Mouse (Mus musculus): ENCODE results near the gene Rbms3. TPM values are rescaled to one million over a fixed set of nuclear protein-coding genes. Genes with fewer than 3 reads are reported as not detected.

Gene Rbms3
- polyA plus RNA-seq, 1 experiment, result 16.5 TPM

DNA sequence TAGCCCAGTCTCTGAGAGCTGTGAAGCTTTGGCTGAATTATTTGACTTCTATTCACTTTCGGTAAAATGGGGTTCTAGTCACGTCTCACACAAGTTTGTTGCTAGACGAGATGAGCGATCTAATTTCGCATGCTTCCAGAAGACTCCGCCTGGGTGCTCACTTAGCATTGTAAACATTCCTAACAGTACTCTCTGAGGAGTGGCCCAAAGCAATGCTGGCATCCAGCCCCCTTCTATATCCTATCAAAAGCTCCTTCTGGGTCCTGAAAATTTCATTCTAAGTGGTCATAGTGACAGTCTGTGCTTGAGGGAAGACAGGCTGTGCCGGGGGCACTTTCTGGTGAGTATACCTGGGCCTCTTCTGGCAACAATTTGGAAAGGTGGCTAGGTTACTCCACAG lies 312.5 kb downstream of the Rbms3 start:
- Histone ChIP-seq H3K4me3 (ENCODE audit: insufficient read depth, low read depth, low read length) (no peak overlapping the region), H3K27me3 (replicated peaks; ENCODE audit: control insufficient read depth, insufficient read depth, low read length) (no peaks in the 10 kb centered on the region), H3K4me1 (ENCODE audit: control insufficient read depth, insufficient read depth, low read length) (no peaks in the 10 kb centered on the region), H3K36me3 (ENCODE audit: control insufficient read depth, insufficient read depth, low read length) (no peaks in the 10 kb centered on the region), H3K27ac (ENCODE audit: insufficient read depth, low read depth, low read length) (no peak overlapping the region)
- 89% methylated on average over 7 of the region's 7 CpGs for WGBS
- TF ChIP-seq CTCF (conservative IDR thresholded peaks at IDR 0.05; ENCODE audit: insufficient read depth, insufficient read length, low read depth, low read length), result no peak
- TF ChIP-seq POLR2A (IDR thresholded peaks at IDR 0.05; ENCODE audit: low read depth, low read length), result no peak
- no peak for DNase-seq

- WGBS, result 70% methylated on average over 11 of the region's 11 CpGs
- H3K27me3 ChIP-seq (replicated peaks; ENCODE audit: control insufficient read depth, insufficient read depth, low read length), result no peaks in the 10 kb centered on the region
- DNase-seq, result no peak
- TF ChIP-seq POLR2A (IDR thresholded peaks at IDR 0.05; ENCODE audit: low read depth, low read length), result no peak
- no peak for TF ChIP-seq CTCF (conservative IDR thresholded peaks at IDR 0.05; ENCODE audit: insufficient read depth, insufficient read length, low read depth, low read length)
- no peaks in the 10 kb centered on the region for H3K36me3 ChIP-seq (ENCODE audit: control insufficient read depth, insufficient read depth, low read length)
- no peak overlapping the region for H3K4me3 ChIP-seq (ENCODE audit: insufficient read depth, low read depth, low read length)
- no peaks in the 10 kb centered on the region for H3K4me1 ChIP-seq (ENCODE audit: control insufficient read depth, insufficient read depth, low read length)
- no peak overlapping the region for H3K27ac ChIP-seq (ENCODE audit: insufficient read depth, low read depth, low read length)
These were observed 316.1 kb downstream of the Rbms3 start for GRCm38 (mm10) chr9:117313642-117314041.

GRCm38 (mm10) chr9:117309809-117310208 lies 319.9 kb downstream of the Rbms3 start:
- Histone ChIP-seq H3K36me3 (ENCODE audit: control insufficient read depth, insufficient read depth, low read length) (no peaks in the 10 kb centered on the region), H3K4me1 (ENCODE audit: control insufficient read depth, insufficient read depth, low read length) (no peaks in the 10 kb centered on the region), H3K4me3 (ENCODE audit: insufficient read depth, low read depth, low read length) (no peak overlapping the region), H3K27ac (ENCODE audit: insufficient read depth, low read depth, low read length) (no peak overlapping the region), H3K27me3 (replicated peaks; ENCODE audit: control insufficient read depth, insufficient read depth, low read length) (no peaks in the 10 kb centered on the region)
- TF ChIP-seq POLR2A (IDR thresholded peaks at IDR 0.05; ENCODE audit: low read depth, low read length) (no peak), CTCF (conservative IDR thresholded peaks at IDR 0.05; ENCODE audit: insufficient read depth, insufficient read length, low read depth, low read length) (no peak)
- no peak for DNase-seq

DNA sequence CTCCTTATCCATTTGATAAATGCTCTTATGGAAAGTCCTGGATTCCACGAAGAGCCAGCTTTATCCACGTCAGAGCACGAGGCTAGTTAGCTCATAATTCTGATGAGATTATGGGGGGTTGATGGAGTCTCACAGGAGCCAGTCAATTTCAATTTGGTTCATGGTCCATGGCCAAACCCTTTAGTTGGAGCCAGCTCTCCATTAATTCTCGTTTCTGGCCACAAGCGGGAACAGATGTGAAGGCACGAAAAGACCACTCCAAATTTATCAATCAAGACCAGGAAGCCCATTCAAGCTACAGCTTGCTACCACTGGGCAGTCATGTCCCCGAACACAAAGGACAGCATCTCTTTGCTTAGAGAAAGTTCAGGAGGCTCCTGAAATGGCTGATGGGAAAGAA lies 330.7 kb downstream of the Rbms3 start:
- no peak for DNase-seq
- TF ChIP-seq CTCF (conservative IDR thresholded peaks at IDR 0.05; ENCODE audit: insufficient read depth, insufficient read length, low read depth, low read length), result no peak
- no peak for TF ChIP-seq POLR2A (IDR thresholded peaks at IDR 0.05; ENCODE audit: low read depth, low read length)
- Histone ChIP-seq H3K27me3 (replicated peaks; ENCODE audit: control insufficient read depth, insufficient read depth, low read length) (no peaks in the 10 kb centered on the region), H3K4me3 (ENCODE audit: insufficient read depth, low read depth, low read length) (no peak overlapping the region), H3K4me1 (ENCODE audit: control insufficient read depth, insufficient read depth, low read length) (no peaks in the 10 kb centered on the region), H3K36me3 (ENCODE audit: control insufficient read depth, insufficient read depth, low read length) (no peaks in the 10 kb centered on the region), H3K27ac (ENCODE audit: insufficient read depth, low read depth, low read length) (no peak overlapping the region)
- WGBS, result 83% methylated on average over 7 of the region's 7 CpGs

DNA sequence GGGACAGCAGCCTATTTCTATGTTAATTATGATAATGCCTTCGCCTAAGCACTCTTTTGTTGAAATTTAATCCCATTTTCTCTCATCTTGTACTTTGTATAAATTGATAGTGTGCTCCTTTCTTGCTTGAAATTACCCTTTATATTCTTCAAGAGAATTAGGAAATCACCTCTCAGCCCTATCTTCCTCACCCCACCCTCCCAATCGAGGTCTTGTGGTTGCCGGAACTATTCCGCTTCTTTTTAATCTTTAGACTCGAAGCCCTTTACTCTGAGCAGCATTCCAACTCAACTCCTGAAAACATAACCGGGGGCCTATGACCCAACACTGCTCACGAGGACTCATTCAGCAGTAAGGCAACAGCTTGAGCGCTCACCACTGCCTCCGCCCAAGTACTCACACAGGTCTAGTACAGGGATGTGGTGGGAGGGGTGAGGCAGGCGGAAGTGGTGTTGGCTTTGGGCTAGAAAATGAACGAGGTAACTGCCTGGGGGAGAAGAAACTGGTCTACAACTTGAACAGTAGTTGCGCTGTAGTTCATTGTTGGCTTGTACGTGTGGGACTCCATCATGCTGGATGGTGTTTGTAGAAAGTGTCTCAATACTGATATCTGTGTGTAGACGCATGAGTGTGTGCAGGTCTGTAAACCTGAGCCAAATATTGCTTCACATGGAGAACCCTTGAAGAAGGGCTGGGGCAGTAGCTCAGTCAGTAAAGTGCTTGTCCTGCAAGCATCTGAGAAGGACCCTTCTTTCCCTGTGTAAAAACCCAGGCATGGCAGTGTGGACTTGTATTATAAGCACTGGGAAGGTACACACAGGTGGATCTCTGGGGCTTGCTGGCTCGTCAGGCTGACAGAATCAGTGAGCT lies 331.8 kb downstream of the Rbms3 start:
- Histone ChIP-seq H3K27me3 (replicated peaks; ENCODE audit: control insufficient read depth, insufficient read depth, low read length) (no peaks in the 10 kb centered on the region), H3K4me3 (ENCODE audit: insufficient read depth, low read depth, low read length) (no peak overlapping the region), H3K4me1 (ENCODE audit: control insufficient read depth, insufficient read depth, low read length) (no peaks in the 10 kb centered on the region), H3K27ac (ENCODE audit: insufficient read depth, low read depth, low read length) (no peak overlapping the region), H3K36me3 (ENCODE audit: control insufficient read depth, insufficient read depth, low read length) (no peaks in the 10 kb centered on the region)
- WGBS, result 74% methylated on average over 15 of the region's 15 CpGs
- TF ChIP-seq POLR2A (IDR thresholded peaks at IDR 0.05; ENCODE audit: low read depth, low read length), result no peak
- TF ChIP-seq CTCF (conservative IDR thresholded peaks at IDR 0.05; ENCODE audit: insufficient read depth, insufficient read length, low read depth, low read length), result no peak
- DNase-seq, result no peak

- no peak for DNase-seq
- Histone ChIP-seq H3K27ac (ENCODE audit: insufficient read depth, low read depth, low read length) (no peak overlapping the region), H3K27me3 (replicated peaks; ENCODE audit: control insufficient read depth, insufficient read depth, low read length) (no peaks in the 10 kb centered on the region), H3K4me3 (ENCODE audit: insufficient read depth, low read depth, low read length) (no peak overlapping the region), H3K36me3 (ENCODE audit: control insufficient read depth, insufficient read depth, low read length) (no peaks in the 10 kb centered on the region), H3K4me1 (ENCODE audit: control insufficient read depth, insufficient read depth, low read length) (no peaks in the 10 kb centered on the region)
- TF ChIP-seq POLR2A (IDR thresholded peaks at IDR 0.05; ENCODE audit: low read depth, low read length) (no peak), CTCF (conservative IDR thresholded peaks at IDR 0.05; ENCODE audit: insufficient read depth, insufficient read length, low read depth, low read length) (no peak)
- WGBS, result 83% methylated on average over 15 of the region's 15 CpGs
These were observed 338.5 kb downstream of the Rbms3 start for GRCm38 (mm10) chr9:117291066-117291850.

- Histone ChIP-seq H3K27me3 (replicated peaks; ENCODE audit: control insufficient read depth, insufficient read depth, low read length) (no peaks in the 10 kb centered on the region), H3K27ac (ENCODE audit: insufficient read depth, low read depth, low read length) (no peak overlapping the region), H3K4me3 (ENCODE audit: insufficient read depth, low read depth, low read length) (no peak overlapping the region), H3K36me3 (ENCODE audit: control insufficient read depth, insufficient read depth, low read length) (no peaks in the 10 kb centered on the region), H3K4me1 (ENCODE audit: control insufficient read depth, insufficient read depth, low read length) (no peaks in the 10 kb centered on the region)
- WGBS, result 75% methylated on average over 12 of the region's 12 CpGs
- no peak for DNase-seq
- no peak for TF ChIP-seq CTCF (conservative IDR thresholded peaks at IDR 0.05; ENCODE audit: insufficient read depth, insufficient read length, low read depth, low read length)
- TF ChIP-seq POLR2A (IDR thresholded peaks at IDR 0.05; ENCODE audit: low read depth, low read length), result no peak
These were observed 354.9 kb downstream of the Rbms3 start for GRCm38 (mm10) chr9:117274846-117275245.
